Mouse (Mus musculus) lung, adult 2 months (tissue): ENCODE data around the gene Ubqln4. TPM values are rescaled to one million over a fixed set of nuclear protein-coding genes. Genes with fewer than 3 reads are reported as not detected.

ENCODE experiments used
- DNase-seq: peaks from one replicate; pipeline ENCODE4 v3.0.0; 2022
- H3K4me1 ChIP-seq: fragments of 200-500 bp; 2 replicates; pipeline ENCODE4 v1.6.1; 2011; ENCODE audit warnings: low read length; ENCODE audit not compliant: control insufficient read depth, insufficient read depth
- H3K4me3 ChIP-seq: fragments of 200-500 bp; replicated peaks from 2 replicates; pipeline ENCODE3; 2011; ENCODE audit warnings: low read depth, mild to moderate bottlenecking, control low read depth, low read length; ENCODE audit errors: extremely low read depth
- CTCF ChIP-seq: fragments of 200-500 bp; IDR thresholded peaks from 2 replicates; pipeline ENCODE4 v1.5.1; 2011; ENCODE audit warnings: mild to moderate bottlenecking, low read length, control low read depth; ENCODE audit not compliant: insufficient read depth
- POLR2A ChIP-seq: fragments of 200-500 bp; IDR thresholded peaks from 2 replicates; pipeline ENCODE4 v1.6.1; 2011; ENCODE audit warnings: low read depth, mild to moderate bottlenecking, control low read depth, low read length, borderline replicate concordance; ENCODE audit errors: extremely low read depth
- WGBS: fragments of 180-500 bp; shearing (Covaris S2); methylation state at CpG from one replicate; pipeline ENCODE4 v1.1.7; 2018; 5-methylcytosine and 5-hydroxymethylcytosine counted together
- polyA plus RNA-seq: library from polyadenylated mRNA; depleted of rRNA; stranded (reverse); fragments of >200 nt; gene quantifications from 2 replicates; pipeline ENCODE4 v1.2.3, GENCODE M21; 2012

The Ubqln4 gene
- polyA plus RNA-seq, 1 experiment = 52.6 TPM

DNA sequence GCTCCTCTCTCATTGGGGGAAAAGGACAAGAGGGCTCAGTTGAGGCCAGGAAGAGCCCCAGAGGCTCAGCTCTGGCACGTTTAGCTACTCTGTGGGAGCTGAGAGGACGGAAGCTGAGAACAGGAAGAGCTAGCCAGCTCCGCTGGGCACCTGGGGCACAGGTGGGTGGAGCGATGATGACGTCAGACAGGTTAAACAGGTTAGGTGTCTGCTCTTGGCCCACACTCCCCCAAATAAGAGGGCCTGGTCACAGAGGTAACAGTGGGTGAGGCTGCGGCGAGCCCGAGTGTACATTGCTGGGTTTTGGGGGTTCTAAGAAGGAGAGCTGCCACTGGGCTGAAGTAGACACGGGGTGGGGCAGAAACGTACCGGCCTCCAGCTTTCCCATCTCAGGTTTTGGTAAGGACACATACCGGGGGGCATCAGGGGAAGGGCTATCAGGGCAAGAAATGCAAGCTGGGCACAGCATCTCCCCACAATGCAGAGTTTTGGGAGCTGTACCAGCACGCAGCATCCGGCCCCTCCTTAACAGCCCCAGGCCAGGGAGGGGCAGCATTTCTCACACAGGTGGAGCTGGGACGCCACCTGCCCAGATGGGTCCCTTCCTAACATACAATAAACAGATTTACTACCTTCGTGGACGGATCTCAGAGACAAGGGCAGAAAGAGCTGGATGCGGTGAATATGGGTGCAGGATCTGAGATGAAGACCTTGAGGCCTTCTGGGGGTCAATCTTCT, 5.2 kb upstream of the Ubqln4 start, which contains the start of gene Rab25:
Gene Rab25, minus strand, starts transcription at position 121 of the 738 bp plus-strand sequence.
- WGBS = 56% methylated on average over 18 of the region's 18 CpGs
- H3K4me1 ChIP-seq = peaks cover 3% of the 10 kb centered on the region
- TF ChIP-seq CTCF (no peak), POLR2A (peak; percentile 52; the same call in 1 of the 2 replicates)
- H3K4me3 ChIP-seq = peak within 1 kb of the TSS; percentile 21
- DNase-seq = peak; percentile 77

DNA sequence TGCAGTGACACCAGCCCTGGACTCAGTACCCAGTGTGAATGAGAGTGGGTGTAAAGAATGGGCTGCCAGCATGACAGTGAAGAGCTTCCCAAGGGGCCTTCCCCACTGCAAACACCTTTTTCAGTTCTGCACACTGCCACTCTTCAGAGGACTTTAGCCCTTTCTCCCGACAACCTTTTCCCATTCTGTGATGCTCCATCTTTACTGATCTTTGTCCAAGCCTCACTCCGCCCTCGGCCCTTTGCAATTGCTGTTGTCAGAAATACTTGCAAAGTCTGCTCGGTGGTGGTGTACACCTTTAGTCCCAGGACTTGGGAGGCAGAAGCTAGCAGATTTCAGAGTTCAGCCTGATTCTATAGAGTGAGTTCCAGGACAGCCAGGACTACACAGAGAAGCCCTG, 2.0 kb upstream of the Ubqln4 start:
- no peak for TF ChIP-seq CTCF
- TF ChIP-seq POLR2A = no peak
- no peak for DNase-seq
- Histone ChIP-seq H3K4me1 (peaks cover 3% of the 10 kb centered on the region), H3K4me3 (no peak overlapping the region)
- 68% methylated on average over 4 of the region's 4 CpGs for WGBS

DNA sequence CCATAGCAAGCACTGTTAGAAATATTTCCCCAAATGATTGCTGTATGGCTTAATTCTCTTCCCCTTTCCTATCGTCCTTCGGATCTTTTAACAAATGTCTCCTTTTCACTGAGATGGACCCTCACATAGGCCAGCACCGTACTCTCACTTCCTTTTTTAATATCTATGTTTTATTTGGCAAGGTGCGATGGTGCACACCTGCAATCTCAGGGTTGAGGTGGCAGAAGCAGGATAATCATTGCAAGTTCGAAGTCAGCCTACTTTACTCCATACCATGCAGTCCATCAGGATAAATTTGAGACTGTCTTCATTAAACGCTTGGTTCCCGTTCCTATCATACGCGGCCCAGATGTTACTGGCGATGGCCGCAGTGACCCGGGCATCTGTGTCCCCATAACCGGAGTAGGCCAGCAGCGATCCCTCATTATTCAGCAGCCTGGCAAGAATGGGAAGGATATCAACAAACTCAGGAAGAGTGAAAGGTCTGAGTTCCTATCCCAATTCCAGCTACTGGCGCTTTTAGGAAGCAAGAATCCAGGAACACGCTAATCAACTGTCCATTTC, 1.4 kb upstream of the Ubqln4 start:
- TF ChIP-seq POLR2A = no peak
- TF ChIP-seq CTCF = no peak
- WGBS = 8% methylated on average over 16 of the region's 16 CpGs
- H3K4me3 ChIP-seq = peak overlapping the region; percentile 90
- DNase-seq = no peak
- H3K4me1 ChIP-seq = peaks cover 3% of the 10 kb centered on the region

DNA sequence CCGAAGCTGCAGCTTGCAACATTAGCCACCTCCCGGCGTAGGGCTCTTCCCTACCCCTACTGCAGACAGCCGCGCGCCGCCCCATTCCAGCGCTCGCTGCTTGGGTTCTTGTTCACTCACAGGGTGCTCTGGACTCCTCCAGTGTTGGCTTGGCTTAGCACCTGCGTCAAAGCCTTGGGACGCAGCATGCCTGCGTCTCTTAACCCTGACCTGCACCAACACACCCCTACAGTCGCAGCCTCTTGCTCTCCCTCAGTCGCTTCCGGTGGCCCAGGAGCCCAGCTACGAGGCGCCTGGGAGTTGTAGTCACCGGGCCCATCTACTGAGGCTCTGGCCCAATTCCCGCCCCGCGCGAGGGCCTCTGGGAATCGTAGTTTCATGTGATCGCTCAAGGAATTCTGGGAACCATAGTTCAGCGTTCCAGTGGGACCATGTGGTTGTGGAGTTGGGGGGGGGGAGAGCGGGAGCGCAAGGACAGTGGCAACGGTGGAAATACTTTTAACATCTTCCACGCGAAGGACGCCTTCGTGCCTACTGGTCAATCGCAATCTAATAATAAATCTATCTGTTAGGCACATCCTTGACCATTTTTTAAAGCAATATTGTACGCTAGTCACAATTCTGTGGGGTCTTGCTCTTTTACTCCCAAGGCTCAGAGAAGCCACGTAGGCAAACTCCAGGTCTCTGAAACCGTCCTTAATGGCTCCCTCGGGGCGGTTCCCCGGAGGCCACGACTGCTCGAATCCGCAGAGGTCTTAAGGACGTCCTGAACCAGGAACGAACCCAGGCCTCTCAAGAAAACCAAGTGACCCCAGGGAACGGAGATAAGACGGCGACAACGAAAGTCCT, 658 bp upstream of the Ubqln4 start, which contains the start of gene Lamtor2:
Gene Lamtor2, minus strand, starts transcription at position 399 of the 849 bp plus-strand sequence.
- peak within 1 kb of the TSS; percentile 93 for H3K4me3 ChIP-seq
- TF ChIP-seq CTCF (no peak), POLR2A (peak; percentile 88)
- peak; percentile 97 for DNase-seq
- peaks cover 3% of the 10 kb centered on the region for H3K4me1 ChIP-seq
- WGBS = under 1% methylated on average over 48 of the region's 48 CpGs

DNA sequence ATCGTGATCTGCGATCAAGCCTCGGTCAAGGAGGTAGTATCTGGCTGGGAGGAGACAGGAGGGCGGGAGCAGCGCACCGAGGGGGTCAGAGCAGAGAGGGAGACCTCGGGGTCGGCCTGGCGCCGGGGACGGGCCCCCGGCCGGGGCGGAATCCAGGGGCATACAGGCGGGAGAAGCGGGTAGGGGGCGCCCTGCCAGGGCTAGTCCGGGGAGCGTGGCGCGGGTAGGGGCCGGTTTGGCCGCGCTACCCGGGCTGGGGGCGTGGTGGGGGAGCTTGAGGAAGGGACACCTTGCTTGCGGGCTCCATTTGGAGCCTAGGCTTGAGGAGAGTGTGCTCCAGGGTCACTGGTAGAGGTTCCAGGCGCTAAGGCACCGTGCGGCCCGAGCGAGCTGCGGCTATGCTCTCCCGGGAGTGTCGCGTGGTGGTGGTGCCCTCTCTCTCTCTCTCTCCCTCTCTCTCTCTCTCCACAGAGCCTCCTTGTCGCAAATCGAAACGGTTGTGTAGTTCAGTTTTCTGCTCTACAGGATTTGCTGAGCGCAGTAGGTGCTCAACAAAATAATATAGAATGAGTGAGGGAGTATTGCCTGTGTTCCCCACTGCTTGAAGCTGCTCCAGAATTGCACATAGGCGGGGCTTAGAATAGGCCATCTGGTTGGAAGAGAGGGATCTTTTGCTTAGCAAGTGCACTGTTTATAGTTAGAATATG, 475 bp downstream of the Ubqln4 start:
- DNase-seq = peak; percentile 47
- H3K4me3 ChIP-seq = peak overlapping the region; percentile 93
- WGBS = under 1% methylated on average over 41 of the region's 41 CpGs
- no peak for TF ChIP-seq CTCF
- no peak for TF ChIP-seq POLR2A
- H3K4me1 ChIP-seq = peaks cover 3% of the 10 kb centered on the region

DNA sequence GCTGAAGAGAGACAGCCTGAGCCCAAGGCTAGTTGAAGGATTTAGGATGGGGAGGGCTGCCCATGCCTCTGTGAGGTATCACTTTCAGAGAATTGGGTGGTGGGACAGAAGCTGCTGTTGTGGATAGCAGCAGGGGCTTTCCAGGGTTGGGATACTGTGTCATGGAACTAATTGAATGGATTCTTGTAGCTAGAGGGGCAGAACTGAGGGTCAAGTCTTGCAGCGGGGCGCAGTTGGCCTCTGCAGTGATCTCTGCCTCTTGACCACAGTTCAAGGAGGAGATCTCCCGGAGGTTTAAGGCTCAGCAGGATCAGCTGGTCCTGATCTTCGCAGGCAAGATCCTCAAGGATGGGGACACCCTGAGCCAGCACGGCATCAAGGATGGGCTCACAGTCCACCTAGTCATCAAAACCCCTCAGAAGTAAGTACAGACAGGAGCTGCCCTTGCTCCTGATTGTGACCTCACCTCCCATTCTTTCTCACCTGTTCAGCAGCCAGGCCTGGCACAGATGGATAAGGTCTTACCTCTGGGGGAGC, 1.6 kb downstream of the Ubqln4 start:
- Histone ChIP-seq H3K4me1 (peaks cover 3% of the 10 kb centered on the region), H3K4me3 (no peak overlapping the region)
- 86% methylated on average over 5 of the region's 5 CpGs for WGBS
- TF ChIP-seq CTCF (no peak), POLR2A (no peak)
- DNase-seq = no peak

DNA sequence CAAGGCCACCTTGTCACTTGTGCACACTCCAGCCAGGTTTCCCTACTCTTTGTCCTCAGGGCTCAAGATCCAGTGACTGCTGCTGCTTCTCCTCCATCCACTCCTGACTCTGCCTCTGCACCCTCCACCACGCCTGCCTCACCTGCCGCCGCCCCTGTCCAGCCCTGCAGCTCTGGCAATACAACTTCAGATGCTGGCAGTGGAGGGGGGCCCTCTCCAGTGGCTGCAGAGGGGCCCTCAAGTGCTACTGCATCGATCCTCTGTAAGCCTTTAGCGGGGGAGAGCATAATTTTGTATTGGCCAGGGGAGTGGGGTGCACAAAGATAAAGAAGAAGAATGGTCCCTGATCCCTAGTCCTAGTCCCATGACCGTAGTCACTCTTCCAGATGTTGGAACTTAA, 2.2 kb downstream of the Ubqln4 start:
- 95% methylated on average over 6 of the region's 6 CpGs for WGBS
- TF ChIP-seq CTCF = no peak
- TF ChIP-seq POLR2A = no peak
- no peak for DNase-seq
- H3K4me3 ChIP-seq = no peak overlapping the region
- peaks cover 3% of the 10 kb centered on the region for H3K4me1 ChIP-seq

DNA sequence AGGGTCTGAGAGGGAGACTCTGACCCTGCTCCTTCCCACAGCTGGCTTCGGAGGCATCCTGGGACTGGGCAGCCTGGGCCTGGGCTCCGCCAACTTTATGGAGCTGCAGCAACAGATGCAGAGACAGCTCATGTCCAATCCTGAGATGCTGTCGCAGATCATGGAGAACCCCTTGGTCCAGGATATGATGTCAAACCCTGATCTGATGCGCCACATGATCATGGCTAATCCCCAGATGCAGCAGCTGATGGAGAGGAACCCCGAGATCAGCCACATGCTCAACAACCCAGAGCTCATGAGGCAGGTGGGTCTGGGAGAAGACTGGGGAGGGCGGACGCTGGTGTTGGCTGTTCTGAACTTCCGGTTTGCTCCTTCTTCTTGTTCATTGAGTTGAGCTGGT, 3.1 kb downstream of the Ubqln4 start:
- no peak for TF ChIP-seq POLR2A
- no peak for TF ChIP-seq CTCF
- Histone ChIP-seq H3K4me3 (no peak overlapping the region), H3K4me1 (peaks cover under 1% of the 10 kb centered on the region; the same call in 1 of the 2 replicates)
- 94% methylated on average over 8 of the region's 8 CpGs for WGBS
- no peak for DNase-seq

DNA sequence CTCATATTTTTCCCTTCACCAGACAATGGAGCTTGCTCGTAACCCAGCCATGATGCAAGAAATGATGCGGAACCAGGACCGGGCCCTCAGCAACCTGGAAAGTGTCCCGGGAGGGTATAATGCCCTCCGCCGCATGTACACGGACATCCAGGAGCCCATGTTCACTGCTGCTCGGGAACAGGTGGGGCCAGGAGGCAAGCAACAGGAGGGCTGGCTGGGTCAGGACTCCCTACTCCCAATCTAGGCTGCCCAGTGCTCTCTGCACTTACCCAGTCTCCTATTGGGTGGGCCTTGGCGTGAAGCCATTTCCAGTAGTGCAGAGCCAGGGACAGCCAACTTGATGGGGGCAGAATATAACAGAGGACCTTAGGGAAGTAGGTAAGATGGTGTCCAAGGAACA, 6.0 kb downstream of the Ubqln4 start:
- H3K4me1 ChIP-seq = no peaks in the 10 kb centered on the region
- no peak for DNase-seq
- no peak overlapping the region for H3K4me3 ChIP-seq
- WGBS = 94% methylated on average over 9 of the region's 9 CpGs
- TF ChIP-seq POLR2A (no peak), CTCF (no peak)
